Mouse (Mus musculus): ENCODE measurements at regions not wholly inside any gene's neighbourhood (a gene's known extent, or its start where the extent isn't known, plus 50 kb on each side); places are given as distances from the start of the nearest gene placed in this dataset.

DNA sequence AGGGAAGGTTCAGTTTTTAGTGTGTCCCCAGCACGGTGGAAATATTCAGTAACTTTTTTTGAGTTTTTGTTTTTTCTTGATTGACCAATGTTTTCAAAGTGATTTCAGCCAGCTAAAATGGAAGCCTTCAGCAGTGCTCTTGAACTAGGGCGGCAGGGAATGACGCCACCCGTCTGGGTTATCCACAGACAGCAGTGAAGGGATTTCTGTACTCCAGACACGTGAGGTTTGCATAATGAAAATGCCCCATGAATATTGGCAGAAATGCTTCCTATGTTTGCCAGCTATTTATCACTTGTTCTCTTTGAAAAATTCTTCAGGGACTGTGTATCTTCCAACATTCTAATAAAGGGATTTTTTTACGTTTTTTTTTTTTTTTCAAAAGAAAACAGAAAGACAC lies 221.1 kb downstream of the Cbln4 start:
- TF ChIP-seq CTCF (IDR thresholded peaks at IDR 0.05; ENCODE audit: insufficient read depth, low read length) = no peak
- no peak for TF ChIP-seq POLR2A (IDR thresholded peaks at IDR 0.05; ENCODE audit: borderline replicate concordance, extremely low read depth, low read depth, low read length)

Measured in lung, adult 2 months (tissue).